Mouse (Mus musculus) stomach, embryonic 14.5 days (tissue): ENCODE results near the gene Mrpl9. TPM values are rescaled to one million over a fixed set of nuclear protein-coding genes. Genes with fewer than 3 reads are reported as not detected.

Experiments
- ATAC-seq: fragments of 200-750 bp; cut with Nextera tagmentation; 2 replicates; pipeline ENCODE4 v1.8.0; 2017; ENCODE audit warnings: low read depth, moderate TSS enrichment; ENCODE audit not compliant: insufficient number of reproducible peaks, insufficient read depth, low FRiP score
- H3K27ac ChIP-seq: fragments of 300-500 bp; sonication (generic); 2 replicates; pipeline ENCODE4 v1.5.1; 2014; ENCODE audit warnings: mild to moderate bottlenecking, low read length, moderate library complexity, mixed read lengths
- H3K27me3 ChIP-seq: fragments of 300-500 bp; sonication (generic); 2 replicates; pipeline ENCODE4 v1.6.1; 2014; ENCODE audit warnings: low read length, control low read depth, mixed read lengths; ENCODE audit not compliant: control insufficient read depth, insufficient read depth
- H3K36me3 ChIP-seq: fragments of 300-500 bp; sonication (generic); 2 replicates; pipeline ENCODE4 v1.6.1; 2014; ENCODE audit warnings: mild to moderate bottlenecking, control low read depth, low read length, moderate library complexity, mixed read lengths; ENCODE audit not compliant: control insufficient read depth, insufficient read depth
- H3K4me1 ChIP-seq: fragments of 300-500 bp; sonication (generic); 2 replicates; pipeline ENCODE4 v1.6.1; 2014; ENCODE audit warnings: low read length, control low read depth, mixed read lengths; ENCODE audit not compliant: control insufficient read depth, insufficient read depth
- H3K4me2 ChIP-seq: fragments of 300-500 bp; sonication (generic); replicated peaks from 2 replicates; pipeline ENCODE4 v1.6.1; 2014; ENCODE audit warnings: low read depth, low read length, control low read depth
- H3K4me3 ChIP-seq: fragments of 300-500 bp; sonication (generic); 2 replicates; pipeline ENCODE4 v1.5.1; 2014; ENCODE audit warnings: low read depth, low read length, control low read depth
- H3K9ac ChIP-seq: fragments of 300-500 bp; sonication (generic); replicated peaks from 2 replicates; pipeline ENCODE4 v1.6.1; 2014; ENCODE audit warnings: low read depth, mild to moderate bottlenecking, control low read depth, low read length, moderate library complexity, mixed read lengths
- H3K9me3 ChIP-seq: fragments of 300-500 bp; sonication (generic); 2 replicates; pipeline ENCODE4 v1.6.1; 2016; ENCODE audit warnings: low read depth, low read length, control low read depth; ENCODE audit not compliant: control insufficient read depth
- WGBS: fragments of 180-500 bp; shearing (Covaris S2); extraction: QIAGEN DNeasy Blood & Tissue Kit; methylation state at CpG from one replicate; pipeline ENCODE4 v1.1.7; 2014; 5-methylcytosine and 5-hydroxymethylcytosine counted together
- polyA plus RNA-seq: library from polyadenylated mRNA; unstranded; fragments of >200 nt; fragmentation: Nextera tagmentation; extraction: Ambion mirVana; gene quantifications from 2 replicates; pipeline ENCODE4 v1.2.1, GENCODE M21; 2014

The Mrpl9 gene
- polyA plus RNA-seq, 1 experiment from 2014 or later: 67.5 TPM

DNA sequence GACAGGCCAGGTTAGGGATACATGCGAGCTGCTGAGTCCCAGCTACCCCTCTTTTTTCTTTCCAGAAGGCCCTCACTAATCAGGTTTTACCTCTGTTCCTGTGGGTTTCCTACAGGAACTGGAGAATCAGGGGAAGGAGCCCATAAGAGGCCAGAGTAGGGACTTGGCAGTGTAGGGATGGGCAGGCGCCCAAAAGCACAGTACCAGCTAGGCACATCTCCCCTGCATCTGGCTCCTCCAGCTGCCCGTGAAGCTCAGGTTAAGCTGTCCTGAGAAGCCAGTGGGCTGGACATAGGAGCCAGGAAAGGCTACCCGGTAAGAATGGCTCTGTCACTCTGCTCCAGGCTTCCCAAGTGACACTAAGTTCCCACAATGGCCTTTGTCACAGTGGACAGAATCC lies 38.3 kb downstream of the Mrpl9 start:
- no peaks in the 10 kb centered on the region for H3K9me3 ChIP-seq
- no peaks in the 10 kb centered on the region for H3K36me3 ChIP-seq
- H3K27me3 ChIP-seq: no peaks in the 10 kb centered on the region
- H3K4me3 ChIP-seq: no peak overlapping the region
- H3K27ac ChIP-seq: no peak overlapping the region
- 0 out of 2 replicates have a peak, but pooled peaks cover 5% of the 10 kb centered on the region for H3K4me1 ChIP-seq
- H3K4me2 ChIP-seq: no peak overlapping the region
- no peak for ATAC-seq
- H3K9ac ChIP-seq: no peak overlapping the region
- WGBS: 66% methylated on average over 4 of the region's 4 CpGs

DNA sequence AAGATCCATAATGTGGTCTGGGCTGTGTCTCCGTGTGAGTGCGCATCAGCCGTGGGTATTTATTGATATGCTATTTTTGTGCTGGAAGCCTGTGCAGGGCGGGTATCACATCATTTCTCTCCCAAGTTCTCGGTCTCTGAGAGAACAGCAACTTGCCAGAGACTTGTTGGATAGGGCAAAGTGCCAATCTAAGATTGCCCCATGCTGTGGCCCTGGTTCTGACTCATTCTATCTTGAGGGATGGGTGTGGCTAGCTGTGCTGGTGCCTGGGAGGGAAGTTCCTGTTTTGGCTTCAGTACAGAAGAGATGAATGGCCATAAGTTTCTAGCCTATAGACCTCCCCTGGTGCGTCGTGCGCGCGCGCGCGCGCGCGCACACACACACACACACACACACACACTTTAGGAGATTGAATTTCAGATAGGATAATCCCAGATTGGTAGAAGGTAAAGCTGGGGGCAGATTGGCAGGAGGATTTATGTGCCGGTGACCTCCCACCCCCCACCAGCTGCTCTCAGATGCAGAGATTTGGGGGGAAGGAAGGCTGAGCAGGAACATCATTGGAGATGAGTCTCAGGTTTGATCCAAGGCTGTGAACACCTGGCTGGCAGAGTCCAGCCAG lies 39.8 kb downstream of the Mrpl9 start:
- Histone ChIP-seq H3K27me3 (no peaks in the 10 kb centered on the region), H3K36me3 (no peaks in the 10 kb centered on the region), H3K4me3 (no peak overlapping the region), H3K27ac (no peak overlapping the region), H3K9me3 (no peaks in the 10 kb centered on the region), H3K4me2 (no peak overlapping the region), H3K9ac (no peak overlapping the region), H3K4me1 (0 out of 2 replicates have a peak, but pooled peaks cover 5% of the 10 kb centered on the region)
- 82% methylated on average over 17 of the region's 17 CpGs for WGBS
- ATAC-seq: no peak

DNA sequence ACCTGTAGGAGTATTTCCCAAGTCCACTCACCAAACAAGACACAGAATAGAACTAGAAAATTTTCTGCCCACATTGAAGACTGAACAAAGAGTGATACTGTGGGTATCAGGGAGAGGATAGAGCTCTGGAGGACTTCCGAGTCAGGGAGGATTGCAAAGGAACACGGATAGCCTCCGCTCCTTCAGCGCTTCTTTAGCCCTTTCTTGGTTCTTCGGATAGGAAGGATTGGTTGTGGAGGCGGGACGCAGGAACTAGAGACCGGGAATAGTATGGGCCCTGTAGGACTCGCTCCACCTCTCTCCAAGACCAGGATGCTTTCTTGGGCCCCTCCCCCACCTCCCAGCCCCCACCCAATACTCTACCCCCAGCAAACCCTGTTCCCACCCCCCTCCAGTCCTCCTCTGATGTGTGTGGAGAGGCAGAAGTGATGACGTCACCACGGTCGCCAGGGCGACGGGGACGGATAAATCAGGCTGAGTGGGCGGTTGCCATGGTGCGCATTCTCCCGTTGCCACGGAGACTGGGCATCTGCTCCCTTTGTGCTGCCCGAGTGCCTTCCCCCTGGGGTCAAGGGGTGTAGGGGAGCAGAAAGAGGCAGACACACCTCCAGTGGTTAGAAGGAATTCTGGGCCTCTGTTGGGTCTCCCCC lies 40.8 kb downstream of the Mrpl9 start:
- Histone ChIP-seq H3K4me2 (no peak overlapping the region), H3K36me3 (no peaks in the 10 kb centered on the region), H3K4me3 (no peak overlapping the region), H3K4me1 (0 out of 2 replicates have a peak, but pooled peaks cover 5% of the 10 kb centered on the region), H3K9ac (no peak overlapping the region), H3K9me3 (no peaks in the 10 kb centered on the region), H3K27me3 (no peaks in the 10 kb centered on the region), H3K27ac (no peak overlapping the region)
- ATAC-seq: peak; percentile 24; the same call in 1 of the 2 replicates
- 21% methylated on average over 20 of the region's 20 CpGs for WGBS

DNA sequence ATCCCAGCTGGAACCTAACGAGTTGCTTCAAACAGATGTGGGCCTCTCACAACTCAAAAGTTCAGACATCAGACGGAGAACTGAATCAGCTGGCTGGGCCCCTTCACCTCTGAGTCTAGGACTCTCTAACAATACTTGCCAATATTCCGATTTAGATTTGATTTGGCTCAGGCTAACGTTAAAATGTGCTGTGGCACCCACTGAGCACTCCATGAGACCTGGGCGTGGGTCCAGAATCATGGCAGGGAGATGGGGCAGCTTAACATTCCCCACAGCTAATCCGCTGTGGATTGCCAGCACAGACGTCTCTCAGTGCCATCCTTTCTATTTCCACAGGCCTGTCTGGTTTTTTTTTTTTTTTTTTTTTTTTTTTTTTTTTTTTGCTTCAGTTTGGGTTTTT lies 42.8 kb downstream of the Mrpl9 start:
- H3K4me3 ChIP-seq: no peak overlapping the region
- H3K27ac ChIP-seq: no peak overlapping the region
- H3K4me2 ChIP-seq: no peak overlapping the region
- 73% methylated on average over 7 of the region's 7 CpGs for WGBS
- no peaks in the 10 kb centered on the region for H3K27me3 ChIP-seq
- ATAC-seq: no peak
- H3K4me1 ChIP-seq: no peaks in the 10 kb centered on the region
- H3K9ac ChIP-seq: no peak overlapping the region
- H3K9me3 ChIP-seq: no peaks in the 10 kb centered on the region
- H3K36me3 ChIP-seq: no peaks in the 10 kb centered on the region

DNA sequence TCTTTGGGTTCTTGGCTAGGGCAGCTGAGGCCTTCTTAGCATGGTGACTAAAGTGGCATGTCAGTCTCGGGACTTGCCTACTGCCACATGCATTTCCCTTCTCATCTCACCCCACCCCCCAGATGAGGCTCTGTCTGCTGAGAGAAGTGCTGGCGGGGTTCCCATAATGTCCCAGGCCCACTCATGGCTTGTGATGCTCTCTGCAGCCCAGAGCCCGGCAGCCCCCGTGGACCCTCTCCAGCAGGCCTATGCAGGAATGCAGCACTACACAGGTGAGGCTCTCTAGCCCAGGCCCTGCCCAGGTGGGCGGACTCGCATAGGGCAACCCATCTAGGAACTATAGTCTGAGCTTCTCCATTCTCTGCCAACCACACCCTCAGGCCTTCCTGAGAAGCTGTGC lies 44.5 kb downstream of the Mrpl9 start:
- no peak overlapping the region for H3K4me3 ChIP-seq
- H3K4me1 ChIP-seq: no peaks in the 10 kb centered on the region
- no peaks in the 10 kb centered on the region for H3K36me3 ChIP-seq
- H3K27ac ChIP-seq: no peak overlapping the region
- 75% methylated on average over 6 of the region's 6 CpGs for WGBS
- no peak for ATAC-seq
- H3K4me2 ChIP-seq: no peak overlapping the region
- H3K27me3 ChIP-seq: no peaks in the 10 kb centered on the region
- H3K9ac ChIP-seq: no peak overlapping the region
- H3K9me3 ChIP-seq: no peaks in the 10 kb centered on the region

DNA sequence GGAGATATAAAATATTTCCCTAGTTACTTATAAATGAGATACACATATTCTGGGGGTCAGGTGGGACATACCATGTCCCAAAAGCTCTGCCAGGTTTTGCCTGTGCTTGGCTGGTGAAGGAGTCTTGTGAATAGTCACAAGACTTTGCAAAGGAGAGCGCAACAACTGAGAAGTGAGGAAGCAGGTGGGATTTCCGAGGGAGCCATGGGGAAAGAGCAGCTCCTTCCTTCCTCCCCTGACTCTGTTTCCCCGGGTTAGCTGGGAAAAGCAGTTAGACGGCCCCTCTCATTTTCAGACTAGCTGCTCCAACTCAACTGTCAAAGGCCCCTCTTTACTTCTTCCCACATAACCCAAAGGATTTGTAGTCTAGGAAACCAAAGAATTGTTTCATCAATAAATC lies 54.0 kb downstream of the Mrpl9 start:
- Histone ChIP-seq H3K36me3 (peaks cover 14% of the 10 kb centered on the region), H3K27me3 (no peaks in the 10 kb centered on the region), H3K9ac (no peak overlapping the region), H3K4me2 (no peak overlapping the region), H3K27ac (no peak overlapping the region), H3K4me3 (no peak overlapping the region), H3K4me1 (no peaks in the 10 kb centered on the region), H3K9me3 (no peaks in the 10 kb centered on the region)
- WGBS: 80% methylated on average over 4 of the region's 4 CpGs
- no peak for ATAC-seq

Other genes starting within 250 kb of the Mrpl9 start
- not detected in 2 replicates for gene Gm5286, start 246.6 kb upstream of the Mrpl9 start, polyA plus RNA-seq
- not detected in 2 replicates for gene Gm4778, start 179.3 kb upstream of the Mrpl9 start, polyA plus RNA-seq
- 12.7 and 12.8 TPM in 2 replicates for gene Them4, start 133.2 kb upstream of the Mrpl9 start, polyA plus RNA-seq
- gene Them5, start 101.2 kb upstream of the Mrpl9 start, polyA plus RNA-seq: 1.4 and 1.6 TPM in 2 replicates
- 2.1 and 2.2 TPM in 2 replicates for gene C2cd4d, start 80.9 kb upstream of the Mrpl9 start, polyA plus RNA-seq
- gene Rorc, start 70.5 kb upstream of the Mrpl9 start, polyA plus RNA-seq: 4.2 and 5.3 TPM in 2 replicates
- 0.20 and 0.51 TPM in 2 replicates for gene Lingo4, start 44.8 kb upstream of the Mrpl9 start, polyA plus RNA-seq
- 10.6 and 12.6 TPM in 2 replicates for gene Tdrkh, start 30.0 kb upstream of the Mrpl9 start, polyA plus RNA-seq
- gene Oaz3, start 597 bp downstream of the Mrpl9 start, polyA plus RNA-seq: 0.66 and 0.90 TPM in 2 replicates
- gene Celf3, start 35.0 kb downstream of the Mrpl9 start, polyA plus RNA-seq: 32.2 and 44.0 TPM in 2 replicates
- 6.0 and 6.6 TPM in 2 replicates for gene Riiad1, start 37.0 kb downstream of the Mrpl9 start, polyA plus RNA-seq
- 35.1 and 41.9 TPM in 2 replicates for gene Snx27, start 139.4 kb downstream of the Mrpl9 start, polyA plus RNA-seq
- gene Gm10972, start 199.8 kb downstream of the Mrpl9 start, polyA plus RNA-seq: not detected in 2 replicates
- gene Tuft1, start 215.6 kb downstream of the Mrpl9 start, polyA plus RNA-seq: 13.2 and 13.3 TPM in 2 replicates